Mouse (Mus musculus): ENCODE results near the gene H2al1h. TPM values are rescaled to one million over a fixed set of nuclear protein-coding genes. Genes with fewer than 3 reads are reported as not detected.

Gene H2al1h
- polyA plus RNA-seq, 1 experiment: not detected

GRCm38 (mm10) chrX:11346756-11347155, 25.5 kb downstream of the H2al1h start:
- Histone ChIP-seq H3K4me1 (ENCODE audit: control insufficient read depth, insufficient read depth, insufficient read length, low read length) (no peaks in the 10 kb centered on the region), H3K27ac (replicated peaks; ENCODE audit: low read depth, low read length) (no peak overlapping the region), H3K4me3 (ENCODE audit: insufficient read depth, low read depth, low read length) (no peak overlapping the region)

GRCm38 (mm10) chrX:11360823-11361222, 39.5 kb downstream of the H2al1h start:
- H3K4me1 ChIP-seq (ENCODE audit: control insufficient read depth, insufficient read depth, insufficient read length, low read length): no peaks in the 10 kb centered on the region
- no peak overlapping the region for H3K27ac ChIP-seq (replicated peaks; ENCODE audit: low read depth, low read length)
- no peak overlapping the region for H3K4me3 ChIP-seq (ENCODE audit: insufficient read depth, low read depth, low read length)

GRCm38 (mm10) chrX:11361261-11361660, 40.0 kb downstream of the H2al1h start:
- Histone ChIP-seq H3K4me1 (ENCODE audit: control insufficient read depth, insufficient read depth, insufficient read length, low read length) (no peaks in the 10 kb centered on the region), H3K4me3 (ENCODE audit: insufficient read depth, low read depth, low read length) (no peak overlapping the region), H3K27ac (replicated peaks; ENCODE audit: low read depth, low read length) (no peak overlapping the region)

GRCm38 (mm10) chrX:11363890-11364289, 42.6 kb downstream of the H2al1h start:
- no peak overlapping the region for H3K4me3 ChIP-seq (ENCODE audit: insufficient read depth, low read depth, low read length)
- no peaks in the 10 kb centered on the region for H3K4me1 ChIP-seq (ENCODE audit: control insufficient read depth, insufficient read depth, insufficient read length, low read length)
- H3K27ac ChIP-seq (replicated peaks; ENCODE audit: low read depth, low read length): no peak overlapping the region

- no peaks in the 10 kb centered on the region for H3K4me1 ChIP-seq (ENCODE audit: control insufficient read depth, insufficient read depth, insufficient read length, low read length)
Measured at GRCm38 (mm10) chrX:11365151-11365550, 43.9 kb downstream of the H2al1h start.

More at GRCm38 (mm10) chrX:11365151-11365550, 43.9 kb downstream of the H2al1h start:
- H3K4me3 ChIP-seq (ENCODE audit: insufficient read depth, low read depth, low read length): no peak overlapping the region
- no peak overlapping the region for H3K27ac ChIP-seq (replicated peaks; ENCODE audit: low read depth, low read length)

Other genes with a start within 250 kb of the H2al1h start
- gene H2al1a, start 22.2 kb upstream of the H2al1h start, polyA plus RNA-seq (2012; ENCODE audit: insufficient read depth, insufficient read length, missing spikeins): not detected in 2 replicates
- not detected in 2 replicates for gene H2al1b, start 19.1 kb upstream of the H2al1h start, polyA plus RNA-seq (2012; ENCODE audit: insufficient read depth, insufficient read length, missing spikeins)
- not detected in 2 replicates for gene H2al1c, start 15.8 kb upstream of the H2al1h start, polyA plus RNA-seq (2012; ENCODE audit: insufficient read depth, insufficient read length, missing spikeins)
- not detected in 2 replicates for gene H2al1d, start 12.7 kb upstream of the H2al1h start, polyA plus RNA-seq (2012; ENCODE audit: insufficient read depth, insufficient read length, missing spikeins)
- not detected in 2 replicates for gene H2al1e, start 9.6 kb upstream of the H2al1h start, polyA plus RNA-seq (2012; ENCODE audit: insufficient read depth, insufficient read length, missing spikeins)
- gene H2al1f, start 6.3 kb upstream of the H2al1h start, polyA plus RNA-seq (2012; ENCODE audit: insufficient read depth, insufficient read length, missing spikeins): not detected in 2 replicates
- not detected in 2 replicates for gene H2al1g, start 3.2 kb upstream of the H2al1h start, polyA plus RNA-seq (2012; ENCODE audit: insufficient read depth, insufficient read length, missing spikeins)
- not detected in 2 replicates for gene H2al1i, start 3.2 kb downstream of the H2al1h start, polyA plus RNA-seq (2012; ENCODE audit: insufficient read depth, insufficient read length, missing spikeins)
- gene H2al1j, start 6.3 kb downstream of the H2al1h start, polyA plus RNA-seq (2012; ENCODE audit: insufficient read depth, insufficient read length, missing spikeins): not detected in 2 replicates

All from brown adipose tissue, adult 24 weeks (tissue).